8 mouse cellular contexts compared by ENCODE assay signal in the genomic region with DNA sequence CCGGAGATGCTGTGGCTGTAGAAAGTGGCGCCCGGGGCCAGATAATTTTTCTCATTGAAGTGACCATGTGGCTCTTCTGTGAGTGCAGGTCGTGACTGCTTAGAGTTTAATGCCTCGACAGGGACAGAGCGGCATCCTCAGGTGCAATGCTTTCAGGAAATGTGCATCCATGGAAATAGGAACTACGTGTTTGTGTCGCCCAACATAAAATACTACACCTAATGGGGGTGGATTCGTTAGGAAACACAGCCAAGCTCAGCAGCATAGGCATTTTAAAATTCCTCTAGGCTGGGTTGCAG. TPM values are rescaled to one million over a fixed set of nuclear protein-coding genes. Genes with fewer than 3 reads are reported as not detected.
DNase-seq lines count a peak whose midpoint lies in the region; ATAC-seq and TF ChIP-seq lines count a peak whose summit lies in the region.

No protein-coding gene starts in this region.

- ATAC-seq in lung, postnatal 0 days: no peak
- peak; percentile 26; the same call in 1 of the 2 replicates for ATAC-seq in granulocyte monocyte progenitor cell, adult 5-6 weeks (replicated peaks; ENCODE audit: poor library complexity, severe bottlenecking)
- no peak for ATAC-seq in limb, embryonic 15.5 days (ENCODE audit: insufficient number of reproducible peaks, low FRiP score, low TSS enrichment, low read depth)
- no peak for ATAC-seq in stomach, embryonic 16.5 days (ENCODE audit: insufficient read depth, low FRiP score)

- TF ChIP-seq EP300 in lung, postnatal 0 days (IDR thresholded peaks at IDR 0.05): no peak

- peaks cover 6% of the 10 kb centered on the region; the same call in 1 of the 2 replicates for H3K4me1 ChIP-seq in lung, postnatal 0 days (ENCODE audit: insufficient read depth, low read depth, low read length)
- H3K4me1 ChIP-seq in limb, embryonic 15.5 days: peaks cover 12% of the 10 kb centered on the region
- peaks cover 11% of the 10 kb centered on the region for H3K4me1 ChIP-seq in stomach, embryonic 16.5 days (ENCODE audit: control insufficient read depth, insufficient read depth, low read length)

- H3K27ac ChIP-seq in lung, postnatal 0 days (ENCODE audit: low read length): peak overlapping the region; percentile 100
- H3K27ac ChIP-seq in limb, embryonic 15.5 days: peak overlapping the region; percentile 100
- peak overlapping the region; percentile 100 for H3K27ac ChIP-seq in stomach, embryonic 16.5 days (ENCODE audit: low read length)

- H3K27me3 ChIP-seq in lung, postnatal 0 days (replicated peaks; ENCODE audit: insufficient read depth, low read length): no peaks in the 10 kb centered on the region
- H3K27me3 ChIP-seq in limb, embryonic 15.5 days: no peaks in the 10 kb centered on the region
- H3K27me3 ChIP-seq in stomach, embryonic 16.5 days (ENCODE audit: control insufficient read depth, insufficient read depth, low read length): no peaks in the 10 kb centered on the region

- peak overlapping the region; percentile 78 for H3K9ac ChIP-seq in lung, postnatal 0 days (replicated peaks; ENCODE audit: low read depth)
- H3K9ac ChIP-seq in limb, embryonic 15.5 days: peak overlapping the region; percentile 88
- H3K9ac ChIP-seq in stomach, embryonic 16.5 days (ENCODE audit: low read length): peak overlapping the region; percentile 91

- TF ChIP-seq CTCF in lung, postnatal 0 days (IDR thresholded peaks at IDR 0.05): no peak; the same call in 1 of the 2 replicates

- H3K4me2 ChIP-seq in lung, postnatal 0 days (replicated peaks; ENCODE audit: low read depth, low read length): peak overlapping the region; percentile 64
- H3K4me2 ChIP-seq in limb, embryonic 15.5 days: peak overlapping the region; percentile 57
- H3K4me2 ChIP-seq in stomach, embryonic 16.5 days (ENCODE audit: low read depth, low read length): peak overlapping the region; percentile 68

- no peaks in the 10 kb centered on the region for H3K9me3 ChIP-seq in lung, postnatal 0 days (ENCODE audit: low read length)
- no peaks in the 10 kb centered on the region for H3K9me3 ChIP-seq in limb, embryonic 15.5 days
- H3K9me3 ChIP-seq in stomach, embryonic 16.5 days (replicated peaks; ENCODE audit: control insufficient read depth, low read length): no peaks in the 10 kb centered on the region

- WGBS in lung, postnatal 0 days: 1% methylated on average over 9 of the region's 9 CpGs
- 0% methylated on average over 9 of the region's 9 CpGs for WGBS in limb, embryonic 15.5 days
- WGBS in stomach, embryonic 16.5 days: under 1% methylated on average over 9 of the region's 9 CpGs

- DNase-seq in adrenal gland, postnatal 36 days: peak; percentile 77 to 80
- no peak for DNase-seq in adrenal gland, adult 2 months
- no peak for DNase-seq in lung, postnatal 0 days (ENCODE audit: low spot score)
- no peak for DNase-seq in lung, adult 18-20 months
- DNase-seq in adrenal gland, adult 18-20 months (ENCODE audit: low spot score in 2 of 2): no peak

- H3K4me3 ChIP-seq in lung, postnatal 0 days (ENCODE audit: low read depth, low read length): peak overlapping the region; percentile 74
- peak overlapping the region; percentile 91 for H3K4me3 ChIP-seq in limb, embryonic 15.5 days
- peak overlapping the region; percentile 77 for H3K4me3 ChIP-seq in stomach, embryonic 16.5 days (replicated peaks; ENCODE audit: low read length)

- H3K36me3 ChIP-seq in lung, postnatal 0 days (ENCODE audit: insufficient read depth, low read length): no peaks in the 10 kb centered on the region
- H3K36me3 ChIP-seq in limb, embryonic 15.5 days: no peaks in the 10 kb centered on the region
- no peaks in the 10 kb centered on the region for H3K36me3 ChIP-seq in stomach, embryonic 16.5 days (ENCODE audit: control insufficient read depth, insufficient read depth, low read length)

RNA-seq across cellular contexts. Expression of a gene that starts 1.1 kb away (rescaled TPM):
- total RNA-seq in adrenal gland, postnatal 36 days (2021): 10 to 100 TPM; 23.5 to 25.2 TPM
- 10 to 100 TPM; 18.8 to 24.4 TPM for total RNA-seq in adrenal gland, adult 2 months (2021)
- 2.2 TPM in 2 replicates for polyA plus RNA-seq in adrenal gland, adult 2 months (2012; rRNA removed)
- 12.9 and 13.5 TPM in 2 replicates for polyA plus RNA-seq in lung, postnatal 0 days (2015; fragmentation: Nextera tagmentation; extraction: Ambion mirVana)
- total RNA-seq in granulocyte monocyte progenitor cell, adult 5-6 weeks (2014; fragmentation: Nextera tagmentation): 39.8 and 47.6 TPM in 2 replicates
- total RNA-seq in granulocyte monocyte progenitor cell, adult 5-6 weeks (2017): 23.5 and 37.2 TPM in 2 replicates
- polyA plus RNA-seq in limb, embryonic 15.5 days (2015; fragmentation: Nextera tagmentation; extraction: Ambion mirVana): 14.7 and 16.1 TPM in 2 replicates
- polyA plus RNA-seq in stomach, embryonic 16.5 days (2015; fragmentation: Nextera tagmentation; extraction: Ambion mirVana): 18.2 and 21.2 TPM in 2 replicates
- total RNA-seq in adrenal gland, adult 18-20 months (2021): 10 to 100 TPM; 12.8 to 19.9 TPM

Comparison
In these comparisons a context has a peak if more than half of its experiments do, and no peak if none do; other contexts are left out.
1. DNase-seq: peak in adrenal gland, postnatal 36 days (2 of 2); none in adrenal gland, adult 2 months (single experiment), lung, postnatal 0 days (single experiment), lung, adult 18-20 months (0 of 2) and adrenal gland, adult 18-20 months (0 of 2).
2. Peak in every context shown above with its lines, with median percentiles within 50 percentile points of each other: H3K27ac ChIP-seq, H3K4me2 ChIP-seq, H3K4me3 ChIP-seq and H3K9ac ChIP-seq.